Mouse (Mus musculus) CD4-positive helper T cell, adult 2 months (primary cell): ENCODE data around the gene Aym1.

Source experiments
- DNase-seq: peaks from one replicate; pipeline ENCODE4 v3.0.0-alpha.2; 2012; ENCODE audit warnings: low read depth, missing footprints, low spot score

Gene Aym1

DNA sequence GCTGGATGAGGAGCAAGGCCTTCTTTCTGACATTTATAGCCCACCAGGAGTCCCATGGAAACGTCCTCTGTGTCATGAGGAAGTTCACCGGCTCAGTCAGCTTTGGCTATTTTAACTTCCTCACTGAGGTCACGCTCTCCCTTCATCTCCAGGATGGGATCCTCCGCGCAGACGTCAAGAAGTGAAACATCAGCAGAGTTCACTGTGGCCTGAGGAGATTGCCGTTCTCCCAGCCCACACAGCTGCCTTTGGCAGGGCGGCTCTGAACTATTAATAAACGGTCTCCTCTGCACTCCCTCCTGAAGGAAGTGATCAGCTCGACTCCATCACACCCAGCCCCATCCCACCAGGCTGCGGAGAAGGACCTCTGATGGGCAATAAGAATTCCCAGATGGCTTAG is 45.6 kb downstream of the Aym1 start:
- DNase-seq, result no peak

DNA sequence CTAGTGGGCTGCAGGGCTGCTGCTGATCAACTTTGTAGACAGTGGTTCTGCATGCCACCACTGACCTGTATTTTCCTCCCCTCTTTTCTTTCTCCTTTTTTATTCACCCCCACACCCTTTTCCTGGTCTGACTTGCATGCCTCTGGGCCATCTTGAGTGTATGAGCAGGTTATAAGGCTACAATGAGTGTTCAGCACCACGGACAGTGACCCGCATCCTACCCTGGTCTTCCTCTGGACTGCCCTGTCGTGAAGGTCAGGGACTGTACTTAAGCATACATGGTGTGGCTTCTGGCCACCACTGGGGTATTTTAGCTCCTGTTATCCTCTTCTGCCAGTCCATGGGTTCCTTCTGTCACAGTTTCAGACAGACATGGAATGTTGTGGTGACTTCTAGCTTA is 50.3 kb downstream of the Aym1 start:
- DNase-seq, result no peak
